Mouse (Mus musculus) stomach, postnatal 0 days (tissue): ENCODE measurements at regions not wholly inside any gene's neighbourhood (a gene's known extent, or its start where the extent isn't known, plus 50 kb on each side); places are given as distances from the start of the nearest gene placed in this dataset.

Experiments
- CTCF ChIP-seq: IDR thresholded peaks from 2 replicates; pipeline ENCODE4 v1.5.1; 2016; ENCODE audit warnings: antibody characterized with exemption, low read depth, mild to moderate bottlenecking, moderate library complexity
- EP300 ChIP-seq: optimal IDR thresholded peaks from 2 replicates; pipeline ENCODE3; 2016; ENCODE audit warnings: antibody characterized with exemption

DNA sequence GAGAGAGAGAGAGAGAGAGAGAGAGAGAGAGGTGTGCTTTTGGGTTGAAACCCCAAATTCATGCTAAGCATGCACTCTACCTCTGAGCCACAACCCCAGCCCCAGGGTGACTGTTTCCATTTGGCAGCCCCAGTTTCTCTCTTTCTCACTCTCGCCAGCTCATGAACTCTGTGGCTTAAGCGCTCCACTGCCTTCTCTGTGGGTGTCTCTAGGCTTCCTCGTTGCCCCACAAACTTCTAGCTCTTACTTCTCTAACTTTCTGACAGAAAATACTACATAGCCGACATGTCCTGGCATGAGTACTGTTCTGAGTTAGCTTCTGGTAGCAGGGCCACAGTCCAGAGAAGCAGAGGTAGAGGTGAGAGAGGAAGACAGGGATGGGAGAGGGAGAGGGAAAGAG, 110.8 kb upstream of the Marcks start:
- TF ChIP-seq CTCF (no peak), EP300 (no peak)
